Mouse (Mus musculus) heart, embryonic 10.5 days (tissue): ENCODE results near the gene Rbfox1. TPM values are rescaled to one million over a fixed set of nuclear protein-coding genes. Genes with fewer than 3 reads are reported as not detected.

Experiments used
- DNase-seq: peaks from one replicate; pipeline ENCODE4 v3.0.0-alpha.2; 2017; ENCODE audit warnings: low spot score
- H3K27ac ChIP-seq: fragments of 300-500 bp; sonication (generic); 2 replicates; pipeline ENCODE4 v1.5.1; 2016; ENCODE audit warnings: mild to moderate bottlenecking
- H3K27me3 ChIP-seq: fragments of 300-500 bp; sonication (generic); 2 replicates; pipeline ENCODE4 v1.6.1; 2016; ENCODE audit warnings: mild to moderate bottlenecking; ENCODE audit not compliant: poor library complexity, insufficient read depth, severe bottlenecking
- H3K36me3 ChIP-seq: fragments of 300-500 bp; sonication (generic); 2 replicates; pipeline ENCODE4 v1.6.1; 2016; ENCODE audit warnings: mild to moderate bottlenecking, moderate library complexity
- H3K4me1 ChIP-seq: fragments of 300-500 bp; sonication (generic); 2 replicates; pipeline ENCODE4 v1.6.1; 2016; ENCODE audit warnings: mild to moderate bottlenecking
- H3K4me3 ChIP-seq: fragments of 300-500 bp; sonication (generic); 2 replicates; pipeline ENCODE4 v1.5.1; 2016; ENCODE audit warnings: mild to moderate bottlenecking, moderate library complexity
- H3K9me3 ChIP-seq: fragments of 300-500 bp; sonication (generic); 2 replicates; pipeline ENCODE4 v1.6.1; 2016; ENCODE audit warnings: mild to moderate bottlenecking, moderate library complexity
- WGBS: fragments of 180-500 bp; shearing (Covaris S2); methylation state at CpG from one replicate; pipeline ENCODE4 v1.1.7; 2016; 5-methylcytosine and 5-hydroxymethylcytosine counted together
- polyA plus RNA-seq: library from polyadenylated mRNA; unstranded; fragments of >200 nt; fragmentation: Nextera tagmentation; extraction: Ambion mirVana; gene quantifications from 2 replicates; pipeline ENCODE4 v1.2.1, GENCODE M21; 2016

The Rbfox1 gene
- polyA plus RNA-seq, 1 experiment from 2014 or later = 2.8 TPM

DNA sequence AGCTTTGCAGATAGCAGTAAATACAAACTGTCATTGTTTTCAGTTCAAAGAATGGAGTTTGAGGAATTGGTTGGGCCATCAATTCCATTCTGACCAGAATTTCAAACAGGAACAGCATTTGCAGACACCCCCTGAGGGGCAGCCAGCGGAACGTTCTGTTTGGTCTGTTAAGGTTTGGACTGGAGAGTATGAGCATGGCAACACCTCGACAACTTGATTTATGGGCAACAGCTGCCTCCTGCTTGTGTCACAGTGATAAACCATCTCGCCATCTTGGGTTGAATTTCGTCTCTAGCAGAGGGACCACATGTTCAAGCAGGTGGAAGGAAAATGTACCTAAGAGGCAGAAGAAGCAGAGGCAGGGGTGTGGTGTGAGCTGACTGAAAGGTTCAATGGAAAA, 949.9 kb downstream of the Rbfox1 start:
- no peak overlapping the region for H3K27ac ChIP-seq
- no peaks in the 10 kb centered on the region for H3K36me3 ChIP-seq
- no peaks in the 10 kb centered on the region for H3K9me3 ChIP-seq
- no peak for DNase-seq
- H3K27me3 ChIP-seq = no peaks in the 10 kb centered on the region
- 51% methylated on average over 5 of the region's 5 CpGs for WGBS
- no peak overlapping the region for H3K4me3 ChIP-seq
- H3K4me1 ChIP-seq = peaks cover 3% of the 10 kb centered on the region; the same call in 1 of the 2 replicates

DNA sequence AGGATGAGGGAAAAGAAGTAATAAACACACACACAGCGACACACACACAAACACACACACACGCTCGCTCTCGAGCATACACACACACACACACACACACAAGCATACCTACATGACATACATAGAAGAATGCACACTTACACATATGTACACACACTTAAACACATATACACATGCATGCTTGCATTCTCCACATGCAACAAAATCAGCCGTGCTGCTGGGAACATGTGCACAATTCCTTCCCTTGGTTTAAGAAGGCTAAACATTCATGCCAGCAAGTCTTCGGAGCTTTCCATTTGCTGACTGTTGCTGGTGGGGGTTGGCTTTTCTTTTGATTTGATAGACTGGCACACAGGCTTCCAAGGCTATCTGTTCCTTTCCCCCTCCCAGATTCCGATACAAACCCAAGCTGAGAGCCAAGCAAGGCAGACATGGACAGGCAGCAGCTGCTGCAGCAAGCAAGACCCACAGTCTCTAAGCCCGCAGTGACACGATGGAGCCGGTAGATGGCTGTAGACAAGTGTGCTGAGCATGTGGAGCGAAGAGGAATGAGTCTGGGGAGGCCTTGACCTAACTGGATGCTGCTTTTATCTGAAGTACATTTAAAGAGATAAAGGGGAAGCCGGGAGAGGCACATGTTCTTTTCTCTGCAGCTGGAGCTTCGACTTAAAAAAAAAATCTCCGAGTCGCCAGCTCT, 954.3 kb downstream of the Rbfox1 start:
- Histone ChIP-seq H3K9me3 (no peaks in the 10 kb centered on the region), H3K4me3 (no peak overlapping the region), H3K27ac (no peak overlapping the region), H3K36me3 (no peaks in the 10 kb centered on the region), H3K27me3 (no peaks in the 10 kb centered on the region), H3K4me1 (peaks cover 5% of the 10 kb centered on the region; the same call in 1 of the 2 replicates)
- WGBS = 33% methylated on average over 15 of the region's 15 CpGs
- peak; percentile 91 for DNase-seq

DNA sequence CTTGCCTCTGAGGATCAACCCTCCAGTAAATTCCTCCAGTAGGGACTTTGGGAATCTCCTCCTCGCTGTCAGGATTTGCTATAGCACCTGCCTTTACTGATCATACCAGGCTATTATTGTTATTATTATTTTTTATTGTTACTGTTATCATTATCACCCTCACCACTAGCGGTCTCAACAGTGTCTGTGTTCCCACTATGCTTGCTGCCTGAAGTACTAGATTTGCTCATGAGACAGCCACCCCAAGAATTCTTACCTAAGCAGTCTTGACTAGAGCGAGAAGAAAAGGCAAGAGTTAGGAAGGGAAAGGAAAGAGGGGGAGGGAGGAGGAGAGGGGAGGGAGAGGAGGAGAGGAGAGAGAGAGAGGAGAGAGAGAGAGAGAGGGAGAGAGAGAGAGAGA, 954.9 kb downstream of the Rbfox1 start:
- H3K9me3 ChIP-seq = no peaks in the 10 kb centered on the region
- WGBS = 36% methylated on average over 3 of the region's 3 CpGs
- H3K4me1 ChIP-seq = peaks cover 5% of the 10 kb centered on the region; the same call in 1 of the 2 replicates
- no peaks in the 10 kb centered on the region for H3K27me3 ChIP-seq
- no peak overlapping the region for H3K4me3 ChIP-seq
- no peak for DNase-seq
- no peak overlapping the region for H3K27ac ChIP-seq
- H3K36me3 ChIP-seq = no peaks in the 10 kb centered on the region

DNA sequence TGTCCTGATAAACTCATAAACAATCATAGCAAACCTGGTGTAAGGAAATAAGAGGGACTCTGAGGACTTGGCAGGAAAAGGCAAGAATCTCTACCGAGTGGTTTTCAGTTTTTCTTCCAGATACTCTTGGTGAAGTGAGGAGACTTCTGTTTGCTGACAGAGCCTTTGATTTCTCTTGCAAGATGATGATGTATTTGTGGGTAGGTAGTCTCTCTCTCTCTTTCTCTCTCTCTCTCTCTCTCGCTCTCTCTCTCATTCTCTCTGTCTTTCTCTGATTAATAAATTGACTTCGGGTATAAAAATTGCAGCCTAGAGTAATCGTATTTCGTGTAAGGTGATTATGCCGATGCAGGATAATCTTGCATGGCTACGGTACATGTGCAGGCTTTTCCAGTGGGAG, 955.3 kb downstream of the Rbfox1 start:
- DNase-seq = no peak
- H3K27me3 ChIP-seq = no peaks in the 10 kb centered on the region
- no peaks in the 10 kb centered on the region for H3K36me3 ChIP-seq
- 72% methylated on average over 7 of the region's 7 CpGs for WGBS
- H3K4me3 ChIP-seq = no peak overlapping the region
- H3K27ac ChIP-seq = no peak overlapping the region
- no peaks in the 10 kb centered on the region for H3K9me3 ChIP-seq
- H3K4me1 ChIP-seq = peaks cover 5% of the 10 kb centered on the region; the same call in 1 of the 2 replicates

DNA sequence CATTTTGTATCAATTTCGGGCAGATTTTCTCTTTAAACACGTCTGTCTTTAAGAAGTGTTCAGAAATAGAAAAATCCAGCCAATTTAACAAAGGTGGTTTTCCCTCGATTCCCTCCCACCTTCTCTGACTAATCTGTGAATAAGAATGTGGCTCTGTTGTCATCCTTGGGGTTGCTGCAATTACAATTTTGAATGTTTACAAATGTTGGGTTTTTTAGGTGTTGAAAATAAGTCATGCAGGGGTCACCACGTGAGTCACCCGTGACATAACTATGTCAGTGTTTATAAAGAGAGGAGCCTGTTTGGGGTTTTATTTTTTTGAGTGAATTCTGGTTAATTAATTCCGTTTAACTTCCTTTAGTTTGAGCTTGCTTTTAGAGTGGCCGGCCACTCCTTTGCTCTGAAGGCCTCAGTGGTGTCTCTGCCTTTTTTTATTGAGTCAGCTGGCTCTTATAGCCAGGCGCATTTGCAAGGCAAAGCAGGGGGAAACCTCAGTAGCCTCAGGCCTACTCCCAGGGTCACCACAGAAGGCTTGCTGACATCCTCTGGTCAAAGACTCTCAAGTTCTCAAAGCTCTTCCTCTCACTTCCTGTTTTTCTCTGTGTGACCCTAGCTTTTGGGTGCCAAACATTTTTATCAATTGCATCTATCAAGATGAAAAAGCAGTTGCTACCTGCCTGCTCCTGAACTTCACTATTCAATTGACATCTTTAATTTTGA, 957.1 kb downstream of the Rbfox1 start:
- no peak for DNase-seq

DNA sequence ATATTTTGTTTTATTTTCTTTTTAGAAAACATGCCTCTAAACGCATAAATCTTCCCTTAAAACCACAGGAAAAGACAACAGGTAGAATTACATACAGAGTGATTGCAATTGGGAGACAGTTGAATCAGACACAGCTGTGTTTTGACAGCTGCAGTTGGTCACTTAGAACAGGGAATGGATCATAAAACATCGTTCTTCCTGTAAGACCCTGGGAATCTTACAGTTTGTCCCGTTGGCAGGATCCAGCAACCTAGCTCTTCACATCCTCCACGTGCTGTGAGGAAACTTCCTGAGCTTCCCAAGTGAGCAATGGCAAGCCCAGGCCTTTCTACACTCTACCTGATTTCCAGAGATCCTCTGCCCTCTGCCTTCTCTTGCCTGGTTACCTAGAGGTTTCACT, 959.5 kb downstream of the Rbfox1 start:
- peaks cover 5% of the 10 kb centered on the region; the same call in 1 of the 2 replicates for H3K4me1 ChIP-seq
- no peaks in the 10 kb centered on the region for H3K36me3 ChIP-seq
- H3K27ac ChIP-seq = no peak overlapping the region
- 53% methylated on average over 4 of the region's 4 CpGs for WGBS
- no peak for DNase-seq
- no peaks in the 10 kb centered on the region for H3K9me3 ChIP-seq
- no peak overlapping the region for H3K4me3 ChIP-seq
- no peaks in the 10 kb centered on the region for H3K27me3 ChIP-seq

More for the DNA sequence above, 957.1 kb downstream of the Rbfox1 start:
- no peaks in the 10 kb centered on the region for H3K9me3 ChIP-seq
- no peaks in the 10 kb centered on the region for H3K27me3 ChIP-seq
- no peak overlapping the region for H3K4me3 ChIP-seq
- 58% methylated on average over 8 of the region's 8 CpGs for WGBS
- no peak overlapping the region for H3K27ac ChIP-seq
- H3K36me3 ChIP-seq = no peaks in the 10 kb centered on the region
- peaks cover 5% of the 10 kb centered on the region; the same call in 1 of the 2 replicates for H3K4me1 ChIP-seq

DNA sequence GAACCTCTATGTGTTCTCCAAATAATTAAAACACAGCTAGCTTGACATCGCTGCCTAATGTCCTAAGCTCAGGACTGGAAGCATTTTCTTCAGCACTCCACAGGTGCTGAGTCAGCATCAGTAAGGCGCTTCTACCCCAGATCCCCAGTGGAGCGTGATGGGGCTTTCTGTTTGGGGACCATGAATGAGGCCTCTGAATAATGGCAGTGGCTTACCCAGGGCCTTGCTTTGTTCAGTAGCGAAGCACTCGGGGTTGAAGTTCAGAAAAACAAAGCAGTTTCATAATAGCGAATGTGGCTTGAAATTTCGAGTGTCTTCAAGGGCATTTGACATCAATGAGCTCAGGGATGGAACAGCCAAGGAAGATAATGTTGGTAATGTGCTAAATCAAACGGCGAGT, 966.2 kb downstream of the Rbfox1 start:
- Histone ChIP-seq H3K27me3 (no peaks in the 10 kb centered on the region), H3K4me3 (no peak overlapping the region), H3K36me3 (no peaks in the 10 kb centered on the region), H3K4me1 (no peaks in the 10 kb centered on the region), H3K27ac (no peak overlapping the region), H3K9me3 (no peaks in the 10 kb centered on the region)
- 77% methylated on average over 9 of the region's 9 CpGs for WGBS
- no peak for DNase-seq

DNA sequence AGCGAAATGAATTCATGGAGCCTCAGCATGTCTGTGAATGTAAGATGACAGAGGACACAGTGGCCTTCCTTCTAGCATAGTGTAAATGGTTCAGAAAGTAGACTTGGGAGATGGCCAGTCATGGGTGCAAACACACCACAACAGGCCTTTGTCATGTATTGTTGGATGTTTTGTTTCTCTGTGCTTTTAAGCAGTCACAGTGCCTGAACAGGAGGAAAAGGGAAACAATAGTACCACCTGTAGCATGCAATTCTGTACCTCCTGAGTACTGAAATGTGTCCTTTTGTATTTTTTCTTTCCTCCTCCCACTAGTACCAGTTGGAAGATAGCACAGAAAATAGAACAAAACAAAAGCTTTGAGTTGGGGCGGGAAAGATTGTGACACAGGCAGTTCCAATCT, 968.6 kb downstream of the Rbfox1 start:
- H3K4me3 ChIP-seq = no peak overlapping the region
- H3K9me3 ChIP-seq = no peaks in the 10 kb centered on the region
- H3K27ac ChIP-seq = no peak overlapping the region
- DNase-seq = no peak
- no peaks in the 10 kb centered on the region for H3K27me3 ChIP-seq
- H3K4me1 ChIP-seq = no peaks in the 10 kb centered on the region
- no peaks in the 10 kb centered on the region for H3K36me3 ChIP-seq
- 77% methylated on average over 2 of the region's 2 CpGs for WGBS

DNA sequence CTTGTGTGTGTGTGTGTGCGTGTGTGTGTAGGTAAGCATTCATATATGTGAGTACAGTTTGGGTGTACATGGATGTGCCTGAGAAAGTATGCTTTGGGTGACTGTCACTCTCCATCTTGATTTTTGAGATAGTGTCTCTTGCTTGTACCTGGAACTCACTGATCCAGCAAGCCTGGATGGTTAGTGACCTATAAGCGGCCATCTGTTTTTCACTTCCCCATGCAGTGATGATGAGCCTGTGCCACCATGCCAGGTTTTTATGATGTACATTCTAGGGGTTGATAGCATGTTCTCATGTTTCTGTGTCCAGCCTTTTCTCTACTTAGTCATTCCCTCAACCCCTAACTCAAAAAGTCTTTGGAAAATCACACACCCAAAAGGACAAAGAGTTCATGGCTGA, 976.5 kb downstream of the Rbfox1 start:
- no peaks in the 10 kb centered on the region for H3K4me1 ChIP-seq
- 86% methylated on average over 2 of the region's 2 CpGs for WGBS

DNA sequence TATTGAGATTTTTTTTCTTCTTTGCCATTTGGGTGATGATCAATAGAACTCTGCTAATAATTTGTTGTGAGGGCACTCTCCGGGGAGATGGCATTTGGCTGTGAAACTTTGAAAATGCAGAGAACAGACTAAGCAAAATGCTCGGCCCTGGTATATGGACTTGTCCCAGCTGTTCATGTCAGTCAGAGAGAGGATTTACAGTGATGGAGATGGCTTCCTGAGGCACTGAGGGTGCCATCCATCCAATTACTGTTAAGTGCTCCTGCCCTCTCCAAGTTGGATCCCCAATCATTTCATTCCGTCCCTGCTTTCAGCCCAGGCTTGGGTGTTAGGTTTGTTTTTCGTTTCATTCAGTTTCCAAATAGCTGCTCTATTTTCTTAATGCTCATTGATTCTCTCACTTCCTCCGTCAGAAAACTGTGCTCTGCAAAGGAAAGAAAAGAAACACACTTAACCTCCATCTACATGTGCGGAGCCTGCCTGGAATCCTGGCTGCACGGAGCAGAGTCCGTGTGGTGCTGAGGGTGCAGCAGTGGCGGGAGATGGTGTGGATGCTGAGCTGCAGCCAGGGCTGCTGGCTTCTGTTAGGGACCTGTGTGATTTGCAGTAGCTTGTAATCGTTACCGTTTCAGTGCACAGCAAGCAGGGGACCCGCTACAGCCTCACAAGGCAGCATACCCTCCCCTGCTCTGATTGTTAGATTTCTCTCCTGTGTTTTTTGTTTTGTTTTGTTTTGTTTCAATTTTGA, 997.7 kb downstream of the Rbfox1 start:
- DNase-seq = no peak
- Histone ChIP-seq H3K27me3 (no peaks in the 10 kb centered on the region), H3K9me3 (no peaks in the 10 kb centered on the region), H3K4me1 (no peaks in the 10 kb centered on the region), H3K4me3 (no peak overlapping the region), H3K36me3 (no peaks in the 10 kb centered on the region), H3K27ac (no peak overlapping the region)
- WGBS = 54% methylated on average over 12 of the region's 12 CpGs

More for the DNA sequence above, 976.5 kb downstream of the Rbfox1 start:
- no peak for DNase-seq
- Histone ChIP-seq H3K36me3 (no peaks in the 10 kb centered on the region), H3K27me3 (no peaks in the 10 kb centered on the region), H3K4me3 (no peak overlapping the region), H3K9me3 (no peaks in the 10 kb centered on the region), H3K27ac (no peak overlapping the region)

DNA sequence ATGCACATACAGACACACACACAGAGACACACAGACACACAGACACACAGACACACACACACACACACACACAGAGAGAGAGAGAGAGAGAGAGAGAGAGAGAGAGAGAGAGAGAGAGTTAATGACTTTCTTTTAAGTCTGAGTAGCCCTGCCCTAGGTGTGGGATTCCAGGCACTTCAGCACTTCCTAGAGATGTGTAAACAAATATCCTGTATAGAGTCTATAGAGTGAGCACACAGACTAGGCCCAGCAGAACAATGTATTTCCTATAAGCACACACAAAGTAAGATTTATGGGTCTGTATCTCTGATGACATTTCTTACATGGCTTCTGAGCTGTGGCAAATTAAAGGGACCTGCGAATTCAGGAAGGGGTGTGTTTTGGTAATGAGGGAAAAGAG, 998.6 kb downstream of the Rbfox1 start:
- no peak overlapping the region for H3K4me3 ChIP-seq
- H3K4me1 ChIP-seq = no peaks in the 10 kb centered on the region
- H3K9me3 ChIP-seq = no peaks in the 10 kb centered on the region
- no peak for DNase-seq
- WGBS = 79% methylated on average over 1 of the region's 1 CpGs
- no peak overlapping the region for H3K27ac ChIP-seq
- no peaks in the 10 kb centered on the region for H3K27me3 ChIP-seq
- no peaks in the 10 kb centered on the region for H3K36me3 ChIP-seq

DNA sequence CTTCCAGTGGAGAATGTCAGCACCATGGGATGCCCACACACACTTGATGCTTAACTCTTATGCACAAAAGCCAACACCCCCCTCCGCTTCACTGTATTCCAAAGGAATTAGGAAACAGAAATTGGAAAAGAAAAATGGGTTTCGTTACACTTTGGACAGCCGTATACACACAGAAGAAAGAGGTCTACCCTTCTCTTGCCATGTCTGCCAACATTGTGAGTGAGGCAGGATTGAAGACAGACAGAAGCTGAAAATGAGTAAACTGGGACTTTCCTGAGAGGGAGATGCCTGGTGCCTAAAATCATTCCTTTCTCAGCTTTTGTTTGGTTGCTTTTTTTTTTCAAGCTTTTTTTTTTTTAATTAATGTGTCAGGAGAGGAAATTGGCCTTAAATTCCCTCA, 1000.5 kb downstream of the Rbfox1 start:
- no peaks in the 10 kb centered on the region for H3K36me3 ChIP-seq
- 82% methylated on average over 3 of the region's 3 CpGs for WGBS
- H3K9me3 ChIP-seq = no peaks in the 10 kb centered on the region
- H3K4me1 ChIP-seq = no peaks in the 10 kb centered on the region
- no peak overlapping the region for H3K4me3 ChIP-seq
- DNase-seq = no peak
- no peaks in the 10 kb centered on the region for H3K27me3 ChIP-seq
- no peak overlapping the region for H3K27ac ChIP-seq

DNA sequence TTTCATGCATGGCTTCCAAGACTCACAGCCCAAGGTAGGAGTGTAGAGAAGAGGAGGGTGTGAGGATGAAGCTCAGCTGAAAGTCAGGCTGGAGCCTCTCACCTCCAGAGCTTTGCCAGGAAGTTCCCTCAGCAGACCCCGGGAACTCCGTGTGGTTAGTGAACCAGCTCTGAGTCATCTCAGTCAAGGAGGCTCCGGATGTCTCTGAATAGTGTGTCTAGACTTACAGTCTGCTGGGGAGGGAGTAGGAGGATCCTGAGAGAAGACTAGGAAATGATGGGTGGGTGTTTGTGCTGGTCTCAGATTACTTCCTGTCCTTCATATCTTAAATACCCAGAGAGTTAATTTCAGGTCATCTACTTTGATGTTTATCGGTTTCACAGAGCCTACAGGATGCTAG, 1004.1 kb downstream of the Rbfox1 start:
- Histone ChIP-seq H3K4me3 (no peak overlapping the region), H3K27ac (no peak overlapping the region), H3K4me1 (no peaks in the 10 kb centered on the region), H3K9me3 (no peaks in the 10 kb centered on the region), H3K27me3 (no peaks in the 10 kb centered on the region), H3K36me3 (no peaks in the 10 kb centered on the region)
- DNase-seq = no peak
- whole genome bisulfite sequencing = 46% methylated on average over 4 of the region's 4 CpGs
